Mouse (Mus musculus): ENCODE results near the gene Topaz1. TPM values are rescaled to one million over a fixed set of nuclear protein-coding genes. Genes with fewer than 3 reads are reported as not detected.

The Topaz1 gene
- total and polyA plus RNA-seq, 3 experiments = not detected

DNA sequence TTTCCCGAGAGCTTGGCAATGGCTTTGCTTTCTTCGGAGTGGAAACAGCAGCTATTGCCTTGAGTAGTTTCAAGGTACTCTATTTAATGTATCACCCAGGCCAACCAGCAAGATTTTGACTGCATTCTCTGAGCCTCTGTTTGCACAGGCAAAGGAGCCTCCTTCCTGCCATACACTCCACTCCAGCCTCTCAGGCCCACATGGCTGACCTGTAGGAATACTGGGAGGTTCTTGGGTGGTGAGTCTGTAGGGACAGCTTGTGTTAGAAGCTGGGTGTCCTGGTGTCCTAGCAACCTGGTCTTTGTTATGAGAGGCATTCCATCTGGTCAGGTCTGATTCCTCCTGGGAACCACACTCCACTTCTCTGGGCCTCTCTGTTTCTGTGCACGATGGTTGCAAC is 96.6 kb downstream of the Topaz1 start, which contains the start of gene Gm35549:
Gene Gm35549 (minus strand): TSS at position 276 of the 400 bp plus-strand sequence.
- Histone ChIP-seq H3K27ac (ENCODE audit: insufficient read depth, low read depth) (no peak within 1 kb of the TSS), H3K79me2 (replicated peaks; ENCODE audit: control insufficient read depth, extremely low read depth, insufficient read depth, poor library complexity, severe bottlenecking) (no peaks in the 10 kb centered on the region), H3K4me3 (replicated peaks in 1 of 3; ENCODE audit: low read depth in 2 of 3, low read length in 2 of 3, poor library complexity in 1 of 3) (no peak within 1 kb of the TSS), H3K9ac (ENCODE audit: insufficient read depth, low read depth) (no peak within 1 kb of the TSS), H3K27me3 (replicated peaks) (no peaks in the 10 kb centered on the region), H3K36me3 (replicated peaks in 1 of 2; ENCODE audit: control insufficient read depth in 1 of 2, insufficient read depth in 1 of 2, low read length in 1 of 2) (peaks cover 0 to 2% of the 10 kb centered on the region in 2 experiments), H3K4me2 (ENCODE audit: insufficient read depth, low read depth, poor library complexity, severe bottlenecking) (no peak within 1 kb of the TSS), H3K4me1 (ENCODE audit: control insufficient read depth in 1 of 2, insufficient read depth in 2 of 2) (no peaks in the 10 kb centered on the region), H3K9me3 (replicated peaks; ENCODE audit: low read length) (no peaks in the 10 kb centered on the region)
- in situ Hi-C loops (cut with MboI; ENCODE audit: low pct_ligation_motif_present, low pct_unique_long_range_greater_than_20kb, low sequenced_read_pairs) = no loop called here
- dilution Hi-C loops (cut with MboI; ENCODE audit: extremely low pct_ligation_motif_present, extremely low pct_unique_long_range_greater_than_20kb, low sequenced_read_pairs) = no loop called here
- DNase-seq (ENCODE audit: extremely low read depth) = no peak
- no peak for TF ChIP-seq POLR2AphosphoS2 (IDR thresholded peaks at IDR 0.05; ENCODE audit: low read depth, low read length)
- TF ChIP-seq TCF12 (IDR thresholded peaks at IDR 0.05; ENCODE audit: low read depth, low read length) = no peak
- no peak for TF ChIP-seq MXI1 (IDR thresholded peaks at IDR 0.05; ENCODE audit: low read depth, low read length)
- no peak for TF ChIP-seq ZMIZ1 (IDR thresholded peaks at IDR 0.05; ENCODE audit: low read depth, low read length)
- no peak for TF ChIP-seq ZNF384 (IDR thresholded peaks at IDR 0.05; ENCODE audit: low read depth, low read length)
- no peak for TF ChIP-seq UBTF (IDR thresholded peaks at IDR 0.05; ENCODE audit: low read depth, low read length)
- no peak for TF ChIP-seq NELFE (IDR thresholded peaks at IDR 0.05; ENCODE audit: low read depth, low read length)
- TF ChIP-seq MAX (IDR thresholded peaks at IDR 0.05; ENCODE audit: low read length) = no peak
- TF ChIP-seq ZC3H11A (IDR thresholded peaks at IDR 0.05; ENCODE audit: low read depth, low read length) = no peak
- no peak for TF ChIP-seq RAD21 (IDR thresholded peaks at IDR 0.05; ENCODE audit: low read depth, low read length)
- no peak for TF ChIP-seq IRF4 (IDR thresholded peaks at IDR 0.05; ENCODE audit: low read depth, low read length)
- no peak for TF ChIP-seq HCFC1 (IDR thresholded peaks at IDR 0.05; ENCODE audit: low read depth, low read length)
- no peak for TF ChIP-seq ETS1 (conservative IDR thresholded peaks at IDR 0.05; ENCODE audit: low read depth, low read length)
- no peak for TF ChIP-seq RCOR1 (conservative IDR thresholded peaks at IDR 0.05; ENCODE audit: low read depth, low read length)
- no peak for TF ChIP-seq TBP (conservative IDR thresholded peaks at IDR 0.05; ENCODE audit: low read depth, low read length)

DNA sequence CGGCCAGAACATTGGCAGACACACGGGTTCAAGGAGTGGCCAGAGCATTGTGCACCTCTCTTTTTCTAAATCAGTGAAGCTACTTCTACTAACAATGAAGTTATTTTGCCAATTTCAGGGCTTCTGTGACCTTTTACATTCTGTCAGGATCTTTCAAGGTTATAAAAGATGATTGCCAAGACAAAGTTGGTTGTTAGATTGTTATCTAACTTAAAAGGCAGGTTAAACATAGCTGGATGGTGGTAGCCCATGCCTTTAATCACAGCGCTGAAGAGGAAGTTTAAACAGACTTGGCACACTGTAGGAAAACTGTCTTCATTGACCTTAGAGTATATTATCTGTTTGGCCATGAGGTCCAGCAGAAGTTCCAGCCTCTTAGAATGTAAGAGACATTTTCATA is 98.5 kb downstream of the Topaz1 start:
- Histone ChIP-seq H3K4me1 (ENCODE audit: control insufficient read depth in 1 of 2, insufficient read depth in 2 of 2) (no peaks in the 10 kb centered on the region), H3K9ac (ENCODE audit: insufficient read depth, low read depth) (no peak overlapping the region), H3K4me3 (replicated peaks in 1 of 3; ENCODE audit: low read depth in 2 of 3, low read length in 2 of 3, poor library complexity in 1 of 3) (no peak overlapping the region), H3K9me3 (replicated peaks; ENCODE audit: low read length) (no peaks in the 10 kb centered on the region), H3K27ac (ENCODE audit: insufficient read depth, low read depth) (no peak overlapping the region), H3K27me3 (replicated peaks) (no peaks in the 10 kb centered on the region), H3K4me2 (ENCODE audit: insufficient read depth, low read depth, poor library complexity, severe bottlenecking) (no peak overlapping the region), H3K36me3 (replicated peaks in 1 of 2; ENCODE audit: control insufficient read depth in 1 of 2, insufficient read depth in 1 of 2, low read length in 1 of 2) (peaks cover 0 to 17% of the 10 kb centered on the region in 2 experiments), H3K79me2 (replicated peaks; ENCODE audit: control insufficient read depth, extremely low read depth, insufficient read depth, poor library complexity, severe bottlenecking) (no peaks in the 10 kb centered on the region)
- TF ChIP-seq ELF1 (IDR thresholded peaks at IDR 0.05; ENCODE audit: low read depth, low read length) (no peak), ZMIZ1 (IDR thresholded peaks at IDR 0.05; ENCODE audit: low read depth, low read length) (no peak), TCF12 (IDR thresholded peaks at IDR 0.05; ENCODE audit: low read depth, low read length) (no peak), ETS1 (conservative IDR thresholded peaks at IDR 0.05; ENCODE audit: low read depth, low read length) (no peak), CHD2 (IDR thresholded peaks at IDR 0.05; ENCODE audit: low read length) (no peak), KAT2A (IDR thresholded peaks at IDR 0.05; ENCODE audit: insufficient replicate concordance, low read length) (no peak), RAD21 (IDR thresholded peaks at IDR 0.05; ENCODE audit: low read depth, low read length) (no peak), POLR2A (IDR thresholded peaks at IDR 0.05; ENCODE audit: low read depth, low read length) (no peak), MAZ (IDR thresholded peaks at IDR 0.05; ENCODE audit: low read depth, low read length) (no peak), MYC (IDR thresholded peaks at IDR 0.05; ENCODE audit: low read depth, low read length) (no peak), HCFC1 (IDR thresholded peaks at IDR 0.05; ENCODE audit: low read depth, low read length) (no peak), GABPA (IDR thresholded peaks at IDR 0.05; ENCODE audit: insufficient replicate concordance, low read depth, low read length) (no peak), MAX (IDR thresholded peaks at IDR 0.05; ENCODE audit: low read length) (no peak), POLR2AphosphoS2 (IDR thresholded peaks at IDR 0.05; ENCODE audit: low read depth, low read length) (no peak), RCOR1 (conservative IDR thresholded peaks at IDR 0.05; ENCODE audit: low read depth, low read length) (no peak), TBP (conservative IDR thresholded peaks at IDR 0.05; ENCODE audit: low read depth, low read length) (no peak), CHD1 (IDR thresholded peaks at IDR 0.05; ENCODE audit: low read depth, low read length) (no peak), USF2 (conservative IDR thresholded peaks at IDR 0.05; ENCODE audit: low read depth, low read length) (no peak), PAX5 (IDR thresholded peaks at IDR 0.05; ENCODE audit: low read length) (no peak)
- in situ Hi-C loops (cut with MboI; ENCODE audit: low pct_ligation_motif_present, low pct_unique_long_range_greater_than_20kb, low sequenced_read_pairs) (no loop called here), dilution Hi-C loops (cut with MboI; ENCODE audit: extremely low pct_ligation_motif_present, extremely low pct_unique_long_range_greater_than_20kb, low sequenced_read_pairs) (no loop called here)
- DNase-seq (ENCODE audit: extremely low read depth) = no peak

All from CH12.LX (cell line).